Mouse (Mus musculus): ENCODE measurements around the gene Rpl22.

The Rpl22 gene

DNA sequence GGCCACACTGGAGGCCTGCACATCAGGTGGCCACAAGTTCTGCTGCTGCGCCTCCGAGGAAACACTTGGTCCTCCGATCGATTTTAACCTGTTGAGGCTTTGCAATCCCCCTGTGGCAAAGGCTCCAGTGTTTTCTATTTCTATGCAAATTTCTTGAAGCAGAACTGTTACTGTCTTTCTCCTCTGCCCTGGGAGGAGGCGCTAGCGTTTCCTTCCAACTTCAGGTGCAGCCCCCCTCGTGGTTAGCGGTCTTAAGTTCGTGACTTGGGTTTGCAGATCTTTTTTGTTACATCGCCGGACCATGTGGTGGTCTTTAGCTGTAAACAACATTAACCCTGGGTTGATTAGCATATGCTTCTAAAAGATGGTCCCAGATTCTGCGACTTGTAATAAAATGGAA, 8.0 kb downstream of the Rpl22 start:
- in situ Hi-C loops (cut with MboI; ENCODE audit: low sequenced_read_pairs): no loop called here

DNA sequence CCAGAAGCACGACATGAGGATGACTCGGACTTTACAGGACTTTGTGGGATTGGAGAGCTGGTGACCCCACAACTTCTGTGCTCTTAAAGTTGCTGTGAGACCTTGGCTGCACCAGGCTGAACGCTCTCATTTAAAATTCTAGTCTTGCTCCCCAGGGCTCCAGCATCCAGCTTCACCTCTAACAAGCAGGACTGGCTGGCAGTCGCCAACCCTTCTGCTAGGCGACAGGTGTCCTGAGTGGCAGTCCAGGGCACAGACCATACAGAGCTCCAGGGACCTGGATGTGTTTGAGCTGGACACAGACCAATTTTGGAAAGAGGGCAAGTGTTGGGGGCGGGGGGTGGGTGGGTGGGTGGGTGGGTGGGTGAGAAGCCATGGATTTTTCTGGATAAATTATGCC, 12.2 kb downstream of the Rpl22 start:
- in situ Hi-C loops (cut with MboI; ENCODE audit: low sequenced_read_pairs): no loop called here

DNA sequence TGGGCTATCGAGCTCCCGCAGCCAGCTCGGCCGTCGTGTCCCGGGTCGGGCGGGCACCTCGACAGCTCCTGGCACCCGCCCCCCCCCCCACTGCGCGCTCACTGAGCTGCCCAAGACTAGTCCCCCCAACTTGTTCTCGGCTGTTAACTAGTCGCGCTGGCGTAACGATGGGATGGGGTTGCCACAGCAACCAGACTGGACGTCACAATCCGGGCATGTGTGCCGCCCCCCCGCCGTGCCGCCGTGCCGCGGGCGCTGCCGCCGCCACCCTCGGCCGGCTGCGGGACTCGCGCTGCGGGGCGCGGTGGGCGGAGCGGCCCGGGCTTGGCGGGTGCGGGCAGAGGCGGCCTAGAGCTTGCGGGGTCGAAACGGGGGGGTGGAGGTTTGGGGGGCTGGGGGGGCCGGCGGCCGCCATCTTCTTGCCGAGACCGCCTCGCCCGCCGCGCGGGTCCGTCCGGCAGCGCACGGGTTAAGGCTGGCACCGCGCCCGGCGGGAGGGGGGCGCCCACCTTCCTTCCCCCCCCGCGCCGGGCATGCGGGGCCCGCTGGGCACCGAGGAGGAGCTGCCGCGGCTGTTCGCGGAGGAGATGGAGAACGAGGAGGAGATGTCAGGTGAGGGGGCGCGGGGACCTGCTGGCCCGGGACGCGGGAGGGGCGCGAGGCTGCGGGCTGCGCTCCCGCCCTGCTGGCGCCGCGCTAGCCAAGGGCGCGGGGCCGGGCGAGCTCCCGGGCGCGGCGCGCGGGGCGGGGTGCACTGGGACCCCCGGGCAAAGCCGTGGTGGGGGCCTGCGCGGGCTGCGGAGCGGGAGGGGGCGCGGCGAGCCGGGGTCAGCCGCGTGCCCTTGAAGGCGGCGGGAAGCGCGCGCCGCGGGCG, 13.1 kb downstream of the Rpl22 start, which contains the start of gene Chd5:
Gene Chd5, plus strand, starts transcription at position 233 of the 874 bp plus-strand sequence.
- in situ Hi-C loops (cut with MboI; ENCODE audit: low sequenced_read_pairs): no loop called here

DNA sequence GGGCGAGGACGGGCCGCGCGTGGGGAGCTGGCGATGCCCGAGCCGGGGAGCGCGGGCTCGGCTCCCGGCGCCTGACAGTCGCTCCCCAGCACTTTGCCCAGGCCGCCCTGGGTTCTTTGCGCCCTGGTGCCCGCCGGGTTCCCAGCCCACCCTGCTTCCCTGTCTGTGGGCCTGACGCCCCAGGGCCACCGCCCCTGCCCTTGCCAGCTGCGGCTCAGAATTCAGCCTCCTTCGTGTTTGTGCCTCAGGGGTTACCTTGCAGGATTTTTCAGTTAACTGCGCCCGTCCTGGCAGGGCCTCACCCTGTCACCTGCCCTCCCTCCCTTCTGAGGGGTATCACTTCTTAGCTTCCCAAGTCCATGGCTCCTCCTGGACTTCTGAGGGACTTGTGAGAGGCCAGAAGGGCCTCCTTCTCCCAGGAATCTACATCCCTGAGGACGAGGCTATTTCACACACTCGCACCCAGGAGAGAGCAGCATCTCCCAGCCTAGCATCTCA, 13.8 kb downstream of the Rpl22 start:
- in situ Hi-C loops (cut with MboI; ENCODE audit: low sequenced_read_pairs): no loop called here

DNA sequence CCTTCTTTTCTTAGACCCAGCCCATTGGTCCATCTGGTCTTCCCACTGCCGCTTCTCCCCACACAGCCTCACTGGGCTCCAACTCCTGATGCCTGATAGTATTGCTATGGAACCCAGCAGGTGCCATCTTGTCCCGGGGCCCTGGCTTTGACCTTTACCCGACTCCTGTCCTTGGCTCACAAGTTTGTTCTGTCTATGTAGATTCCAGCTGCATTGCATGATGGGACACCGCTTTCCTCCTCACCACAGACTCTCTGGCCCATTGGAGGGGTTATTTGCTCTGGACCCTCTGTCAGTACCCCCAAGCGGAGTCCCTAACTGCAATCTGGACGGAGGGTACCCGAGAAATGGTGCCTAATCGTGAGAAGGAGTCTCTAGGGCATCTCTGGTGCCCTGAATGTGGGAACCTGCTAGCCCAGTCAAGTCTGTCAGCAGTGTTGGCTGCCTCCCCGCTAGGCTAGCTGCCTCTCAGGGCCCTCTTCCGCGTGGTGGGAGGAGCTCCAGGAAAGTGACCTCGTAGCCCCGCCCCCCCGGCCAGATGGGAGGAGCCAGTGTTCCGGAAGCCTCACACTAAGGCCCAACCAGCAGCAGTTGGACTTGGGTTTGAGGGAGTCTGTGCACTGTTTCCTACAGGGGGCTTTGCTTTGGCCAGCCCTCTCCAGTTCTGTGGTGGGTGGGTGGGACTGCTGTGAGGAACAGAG, 15.2 kb downstream of the Rpl22 start:
- in situ Hi-C loops (cut with MboI; ENCODE audit: low sequenced_read_pairs): no loop called here

DNA sequence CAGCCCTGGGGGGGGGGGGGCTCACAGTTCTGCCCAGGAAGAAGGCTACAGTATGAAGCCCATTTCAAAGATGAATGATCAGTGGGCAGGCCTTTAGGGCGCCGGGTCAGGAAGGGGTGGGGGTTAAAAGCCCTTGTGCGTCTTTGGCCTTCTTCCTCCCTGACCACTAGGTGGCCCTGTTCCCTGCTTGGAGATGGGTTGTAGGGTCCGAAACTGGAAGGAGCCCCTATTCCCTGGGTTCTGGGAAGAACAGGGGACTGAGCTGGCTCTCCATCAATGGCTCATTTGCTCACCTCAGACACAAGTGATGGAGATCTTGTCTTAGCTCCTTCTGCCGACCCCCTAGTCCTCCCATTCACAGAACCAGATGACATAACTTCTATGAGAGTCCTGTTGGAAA, 17.8 kb downstream of the Rpl22 start:
- in situ Hi-C loops (cut with MboI; ENCODE audit: low sequenced_read_pairs): no loop called here

DNA sequence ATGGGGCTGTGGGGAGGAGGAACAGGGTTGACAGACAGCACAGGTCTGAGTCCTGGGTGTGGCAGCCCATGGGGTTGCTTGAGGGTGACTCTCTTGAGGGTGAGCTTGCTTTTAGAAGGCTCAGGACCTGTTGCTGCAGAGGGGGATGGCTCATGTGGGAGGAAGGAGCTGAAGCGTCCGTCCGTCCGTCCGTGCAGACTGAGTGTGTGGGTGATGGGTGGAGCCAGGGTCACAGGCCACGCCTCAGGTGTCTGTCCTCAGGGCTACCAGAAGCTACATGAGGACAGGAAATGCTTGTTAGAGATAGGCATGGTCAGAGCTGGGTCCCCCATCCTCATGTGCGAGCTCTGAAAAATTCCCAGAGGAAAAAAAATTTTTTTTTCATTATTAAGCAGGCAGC, 19.1 kb downstream of the Rpl22 start:
- in situ Hi-C loops (cut with MboI; ENCODE audit: low sequenced_read_pairs): no loop called here

DNA sequence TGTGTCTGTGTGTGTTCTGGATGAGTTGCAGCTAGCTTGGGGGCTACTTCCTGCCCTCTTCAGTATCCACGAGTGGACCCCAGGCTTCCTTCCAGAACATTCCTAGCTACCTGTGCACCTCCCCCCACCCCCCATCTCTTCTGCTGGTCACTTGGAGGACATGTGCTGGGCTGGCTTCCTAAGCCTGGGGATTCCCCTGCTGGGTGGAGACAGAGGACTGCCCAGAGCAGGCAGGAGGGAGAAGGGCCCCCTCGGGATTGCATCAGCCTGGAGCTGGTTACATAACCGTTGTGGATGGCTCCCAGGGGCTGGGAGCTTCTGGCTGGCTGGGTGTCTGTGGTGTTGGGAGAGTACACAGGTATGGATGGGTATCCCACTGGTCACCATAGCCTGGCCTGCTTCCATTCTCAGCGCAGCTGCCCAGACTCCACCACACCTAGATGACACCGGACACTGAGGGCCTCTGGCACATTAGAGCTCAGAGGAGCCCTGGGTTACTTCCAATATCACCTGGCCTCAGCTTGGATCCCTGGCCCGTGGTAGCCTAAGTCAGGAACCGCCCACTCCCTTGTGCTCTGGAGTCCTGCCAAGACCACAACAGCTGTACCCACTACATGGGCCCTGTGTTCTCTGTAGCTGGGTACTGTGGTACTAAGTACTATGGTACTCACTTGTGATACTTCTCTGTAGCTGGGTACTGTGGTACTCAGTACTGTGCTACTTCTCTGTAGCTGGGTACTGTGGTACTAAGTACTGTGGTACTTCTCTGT, 19.8 kb downstream of the Rpl22 start:
- in situ Hi-C loops (cut with MboI; ENCODE audit: low sequenced_read_pairs): no loop called here

DNA sequence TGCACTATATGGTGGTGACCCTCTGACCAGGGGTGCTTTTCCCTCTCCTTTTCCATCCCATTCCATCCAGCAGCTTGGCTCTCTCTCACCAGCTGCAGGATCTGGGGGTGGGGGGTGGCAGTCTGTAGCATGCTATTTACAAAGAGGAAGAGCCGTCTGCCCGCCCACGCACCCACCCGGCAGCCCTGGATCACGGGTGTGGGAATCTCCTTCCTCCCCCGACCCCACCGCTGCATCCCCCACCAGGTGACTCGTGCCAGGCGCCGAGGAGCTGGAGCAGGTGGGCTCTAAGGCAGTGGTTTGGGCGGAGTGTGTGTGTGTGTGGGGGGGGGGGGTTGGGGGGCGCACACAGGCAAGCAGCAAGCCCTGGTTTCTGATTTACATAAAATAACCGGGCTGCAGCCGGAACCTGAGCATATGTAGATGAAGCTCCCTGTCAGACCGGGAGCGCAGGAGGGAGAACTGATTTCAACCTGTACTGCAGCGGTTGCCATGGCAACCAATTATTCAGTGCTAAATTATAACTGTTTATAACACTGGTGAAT, 24.4 kb downstream of the Rpl22 start:
- in situ Hi-C loops (cut with MboI; ENCODE audit: low sequenced_read_pairs): no loop called here

DNA sequence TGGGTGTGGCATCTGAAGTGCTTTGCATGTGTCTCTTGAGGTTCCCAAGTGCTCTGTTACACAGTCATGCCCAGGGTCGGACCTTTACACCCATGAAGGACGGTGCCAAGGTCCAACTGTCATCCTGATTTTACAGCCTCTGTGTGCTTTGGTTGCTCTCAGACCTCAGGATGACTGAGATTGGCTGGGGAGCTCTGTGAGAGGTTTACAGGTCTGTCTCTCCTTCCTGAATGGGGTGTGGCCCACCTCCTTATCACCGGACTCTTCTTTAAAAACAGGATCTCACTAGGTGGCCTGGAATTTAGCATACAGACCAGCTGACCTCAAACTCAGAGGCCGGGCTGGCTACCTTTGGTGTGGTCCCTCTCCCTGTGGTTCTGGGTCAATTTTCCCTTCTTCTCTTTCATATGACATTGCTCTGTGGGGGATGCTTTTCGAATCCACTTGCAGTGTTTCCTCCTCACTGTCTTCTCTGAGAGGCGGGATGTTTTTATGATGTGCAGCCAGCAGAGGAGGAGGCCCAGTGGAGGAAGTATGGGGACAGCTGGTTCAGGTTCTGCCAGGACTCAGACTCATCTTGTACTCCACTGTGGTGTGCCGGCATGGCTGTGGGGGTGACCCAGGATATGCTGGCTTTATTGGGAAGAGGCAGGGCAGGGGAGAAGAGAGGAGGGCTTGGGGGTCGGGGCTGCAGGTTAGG, 25.3 kb downstream of the Rpl22 start:
- in situ Hi-C loops (cut with MboI; ENCODE audit: low sequenced_read_pairs): no loop called here

DNA sequence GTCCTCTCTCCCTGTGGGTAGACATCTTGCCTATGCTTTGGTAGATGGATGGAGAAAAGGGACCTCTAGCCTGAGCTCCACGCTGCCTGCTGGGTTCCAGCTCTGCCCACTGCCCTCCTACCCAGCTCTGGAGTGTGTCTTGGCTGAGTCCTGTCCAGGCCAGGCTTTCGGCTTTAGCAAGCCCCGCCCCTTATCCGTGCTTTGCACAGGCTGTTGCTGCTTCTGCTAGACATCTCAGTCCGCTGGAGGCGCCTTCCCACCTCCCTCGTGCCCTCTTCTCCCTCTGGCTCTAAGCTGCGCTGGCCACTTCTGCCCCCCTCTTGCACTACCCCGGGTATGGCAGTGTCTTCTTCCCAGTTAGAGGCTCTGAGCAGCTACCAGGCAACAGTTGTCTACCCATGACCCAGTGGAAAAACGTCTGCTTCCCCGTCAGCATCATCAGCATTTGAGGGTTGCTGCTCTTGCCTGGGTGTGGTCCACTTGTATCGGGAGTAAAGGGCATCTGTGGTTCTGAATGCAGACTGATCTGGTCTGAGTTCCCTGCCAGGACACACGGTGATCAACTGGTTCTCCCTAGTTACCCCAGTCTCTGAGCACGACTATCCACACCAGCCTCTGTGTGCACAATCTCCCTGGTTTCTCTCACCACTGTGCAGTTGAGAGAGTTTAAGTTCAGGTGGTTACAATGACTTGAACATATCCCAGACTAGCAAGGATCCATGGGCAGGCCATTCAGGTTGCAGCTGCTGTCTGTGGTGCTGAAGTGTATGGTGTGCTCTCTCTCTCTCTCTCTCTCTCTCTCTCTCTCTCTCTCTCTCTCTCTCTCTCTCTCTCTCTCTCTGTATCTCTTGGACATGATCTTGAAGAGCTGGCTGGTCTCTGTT, 26.1 kb downstream of the Rpl22 start:
- in situ Hi-C loops (cut with MboI; ENCODE audit: low sequenced_read_pairs): no loop called here

DNA sequence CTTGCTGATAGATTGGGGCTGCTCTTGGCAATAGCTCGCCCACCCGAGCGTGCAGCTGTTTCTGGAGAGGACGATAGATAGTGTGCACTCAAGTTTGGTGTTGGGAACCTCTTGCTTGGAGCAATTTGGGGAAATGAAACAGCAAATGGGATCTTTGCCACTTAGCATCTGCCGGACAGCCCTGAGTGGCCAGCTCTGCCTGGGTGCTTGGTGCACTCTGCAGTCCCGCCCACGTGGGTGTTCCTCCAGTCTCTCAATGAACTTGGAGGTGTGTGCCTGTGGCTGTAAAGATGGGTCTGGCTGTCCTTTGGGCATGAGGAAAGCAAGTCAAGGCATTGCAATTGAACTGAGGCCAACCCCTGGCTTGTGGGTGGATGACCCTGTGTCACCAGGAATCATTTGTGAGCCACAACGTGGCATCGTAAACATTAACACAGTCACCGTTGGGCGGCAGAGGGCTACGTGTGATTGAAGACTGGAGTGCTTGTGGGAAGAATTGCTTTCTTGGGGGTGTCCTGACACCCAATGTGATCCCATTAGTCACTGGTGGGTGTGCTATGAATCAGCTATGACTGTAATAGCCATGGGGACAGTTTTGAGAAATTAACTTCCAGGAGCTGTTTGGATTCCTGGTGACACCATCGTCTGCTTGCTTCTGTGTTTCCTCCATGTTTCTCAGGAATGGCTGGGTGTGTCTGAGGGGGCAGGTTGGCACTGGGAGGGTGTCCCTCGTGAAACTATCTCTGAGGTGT, 28.5 kb downstream of the Rpl22 start:
- in situ Hi-C loops (cut with MboI; ENCODE audit: low sequenced_read_pairs): no loop called here

DNA sequence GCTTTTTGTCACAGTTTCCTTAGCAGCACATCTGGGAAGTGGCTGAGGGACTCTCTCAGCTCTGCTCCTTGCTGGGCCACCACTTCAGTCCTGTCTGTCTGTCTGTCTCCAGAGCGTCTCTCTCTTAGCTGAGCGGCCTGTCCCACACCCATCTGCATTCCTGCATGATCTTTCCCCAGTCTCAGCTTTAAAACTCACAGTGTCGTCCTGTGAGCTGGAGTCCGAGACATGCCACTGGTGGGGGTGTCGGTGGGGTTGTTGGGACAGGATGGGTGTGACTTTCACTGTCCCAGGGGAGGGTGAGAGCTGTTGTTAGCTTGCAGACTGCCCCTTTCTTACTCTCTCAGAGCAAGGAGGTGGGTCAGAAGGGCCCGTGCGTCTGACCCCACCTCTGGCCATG, 30.1 kb downstream of the Rpl22 start:
- in situ Hi-C loops (cut with MboI; ENCODE audit: low sequenced_read_pairs): no loop called here

DNA sequence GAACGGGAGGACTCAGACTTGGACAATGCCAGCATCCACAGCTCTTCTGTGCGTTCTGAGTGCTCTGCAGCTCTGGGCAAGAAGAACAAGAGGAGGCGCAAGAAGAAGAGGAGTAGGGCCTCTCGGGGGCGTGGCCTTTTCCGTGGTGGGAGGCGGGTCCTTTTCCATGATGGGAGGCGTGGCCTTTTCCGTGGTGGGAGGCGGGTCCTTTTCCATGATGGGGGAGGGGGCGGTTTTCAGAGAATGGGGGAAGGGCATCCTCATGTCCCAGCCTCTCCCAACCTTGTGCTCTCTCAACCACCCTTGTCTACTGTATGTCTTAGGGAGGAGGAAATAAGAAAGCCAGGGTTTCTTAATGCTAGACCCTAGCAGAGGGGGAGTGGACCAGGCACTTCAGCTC, 34.2 kb downstream of the Rpl22 start:
- in situ Hi-C loops (cut with MboI; ENCODE audit: low sequenced_read_pairs): no loop called here

DNA sequence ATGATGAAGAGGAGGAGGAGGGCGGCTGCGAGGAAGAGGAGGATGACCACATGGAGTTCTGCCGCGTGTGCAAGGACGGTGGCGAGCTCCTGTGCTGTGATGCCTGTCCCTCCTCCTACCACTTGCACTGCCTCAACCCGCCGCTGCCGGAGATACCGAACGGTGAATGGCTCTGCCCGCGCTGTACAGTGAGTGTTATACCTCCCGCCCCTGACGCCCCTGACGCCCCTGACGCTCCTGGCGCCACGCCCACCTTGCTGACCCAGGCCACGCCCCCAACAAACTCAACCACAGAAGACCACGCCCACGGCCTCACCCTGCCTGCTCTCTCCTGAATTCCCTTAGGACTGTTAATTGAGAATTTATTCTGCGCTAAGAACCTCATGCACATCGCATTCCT, 35.3 kb downstream of the Rpl22 start:
- in situ Hi-C loops (cut with MboI; ENCODE audit: low sequenced_read_pairs): no loop called here

DNA sequence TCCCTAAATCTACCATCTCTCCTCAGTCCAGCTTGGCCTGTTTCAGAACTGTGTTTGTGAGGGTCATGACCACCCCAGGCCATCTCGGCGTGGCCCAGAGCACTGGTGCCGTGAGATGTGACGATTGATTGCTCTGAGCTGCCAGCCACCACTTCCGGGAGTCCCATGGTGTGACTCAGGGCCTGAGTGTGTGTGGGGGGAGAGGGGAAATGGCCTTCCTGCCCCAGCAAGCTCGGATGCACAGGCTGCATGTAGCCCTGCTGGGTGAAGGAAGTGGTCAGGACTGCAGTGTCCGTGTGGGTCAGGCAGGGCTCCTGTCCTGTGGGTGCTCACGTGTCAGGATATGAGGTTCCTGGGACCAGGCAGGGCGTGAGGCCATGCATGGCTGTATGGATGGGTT, 36.6 kb downstream of the Rpl22 start:
- in situ Hi-C loops (cut with MboI; ENCODE audit: low sequenced_read_pairs): no loop called here

DNA sequence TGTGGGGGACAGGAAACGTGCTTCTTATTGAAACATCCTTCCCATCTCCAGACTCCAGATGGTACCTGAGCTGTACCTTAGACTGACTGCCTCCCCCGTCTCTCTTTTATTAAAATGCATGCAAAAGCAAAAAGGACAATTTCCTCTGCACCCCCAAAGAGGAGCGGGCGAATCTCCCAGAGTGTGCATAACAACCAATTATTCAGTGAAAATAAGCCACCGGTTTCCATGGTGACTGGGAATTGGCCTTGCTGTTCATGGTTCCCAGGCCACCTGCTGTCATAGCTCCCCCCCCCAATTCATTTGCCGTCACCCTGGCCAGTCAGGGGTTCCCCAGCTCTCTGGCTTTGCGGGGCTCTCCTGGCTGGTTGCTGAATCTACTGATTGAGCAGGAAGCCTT, 39.7 kb downstream of the Rpl22 start:
- in situ Hi-C loops (cut with MboI; ENCODE audit: low sequenced_read_pairs): no loop called here

DNA sequence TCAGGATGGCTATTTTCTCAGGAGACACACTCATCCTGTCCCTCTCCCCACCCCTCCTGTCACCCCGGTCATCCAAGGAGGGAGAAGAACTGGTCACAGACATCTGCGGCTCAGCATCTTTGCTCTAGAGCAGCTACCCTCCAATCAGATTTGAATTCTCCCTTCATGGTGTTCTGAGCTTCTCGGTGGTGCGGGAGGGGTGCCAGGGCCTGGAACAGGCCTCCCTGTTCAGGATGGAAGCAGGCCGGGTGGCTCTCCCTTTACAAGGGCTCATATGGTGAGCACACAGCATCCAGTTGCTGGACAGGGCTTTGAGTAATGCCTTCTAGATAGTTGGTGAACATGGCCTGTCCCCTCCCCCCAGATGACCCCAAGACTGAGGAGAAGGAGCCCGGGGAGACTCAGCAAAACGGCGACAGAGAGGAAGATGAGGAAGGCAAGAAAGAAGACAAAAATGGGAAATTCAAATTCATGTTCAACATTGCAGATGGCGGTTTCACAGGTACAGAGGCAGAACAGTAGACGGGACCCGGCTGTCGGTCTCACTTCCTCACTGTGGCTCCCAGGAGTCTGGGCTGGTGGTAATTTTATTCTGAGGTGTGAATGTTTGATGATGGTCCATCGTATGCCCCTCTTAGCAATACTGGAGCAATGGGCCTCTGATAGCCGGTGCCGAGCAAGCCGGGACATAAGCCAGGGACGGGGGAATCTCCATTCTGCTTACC, 57.1 kb downstream of the Rpl22 start:
- in situ Hi-C loops (cut with MboI; ENCODE audit: low sequenced_read_pairs): no loop called here

Measured in CH12F3 (cell line).